Mouse (Mus musculus) kidney, adult 11 months (tissue): ENCODE measurements around the gene Tsga8.

ENCODE experiments used
- DNase-seq: peaks from one replicate; pipeline ENCODE4 v3.0.0; 2022

The Tsga8 gene

DNA sequence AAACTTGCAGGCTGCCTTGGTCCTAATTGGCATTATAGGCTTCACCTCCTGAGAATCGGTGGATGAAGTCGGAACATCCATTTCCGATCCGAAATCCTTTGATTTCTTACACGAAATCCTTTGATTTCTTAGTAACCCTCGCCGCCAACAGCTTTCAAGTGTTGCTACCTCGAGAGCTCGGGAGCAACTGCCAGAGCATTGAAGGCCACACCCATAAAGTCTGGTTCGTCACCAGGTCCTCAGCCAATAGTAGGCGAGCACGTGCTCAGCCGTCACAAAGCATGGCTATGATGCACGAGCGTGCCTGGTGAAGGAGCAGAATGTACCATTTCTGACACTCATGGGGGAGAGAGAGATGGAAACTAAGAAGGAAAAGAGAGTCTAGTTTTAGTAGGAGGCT lies at the start of gene Tsga8:
Gene Tsga8 (minus strand): TSS at position 327 of the 400 bp plus-strand sequence.
- DNase-seq = no peak
